Mouse (Mus musculus) brain, embryonic 14.5 days (tissue): Measurements from ENCODE around the gene 5830473C10Rik.

Source experiments
- CTCF ChIP-seq: fragments of 200-500 bp; IDR thresholded peaks from 2 replicates; pipeline ENCODE4 v1.5.1; 2012; ENCODE audit warnings: inconsistent platforms, mild to moderate bottlenecking, moderate library complexity, borderline replicate concordance; ENCODE audit not compliant: insufficient read depth, insufficient read length; ENCODE audit errors: extremely low read depth
- POLR2A ChIP-seq: fragments of 200-500 bp; IDR thresholded peaks from 2 replicates; pipeline ENCODE4 v1.6.1; 2012; ENCODE audit warnings: mild to moderate bottlenecking, inconsistent platforms, borderline replicate concordance; ENCODE audit not compliant: poor library complexity, insufficient read depth, insufficient read length, severe bottlenecking; ENCODE audit errors: extremely low read depth

DNA sequence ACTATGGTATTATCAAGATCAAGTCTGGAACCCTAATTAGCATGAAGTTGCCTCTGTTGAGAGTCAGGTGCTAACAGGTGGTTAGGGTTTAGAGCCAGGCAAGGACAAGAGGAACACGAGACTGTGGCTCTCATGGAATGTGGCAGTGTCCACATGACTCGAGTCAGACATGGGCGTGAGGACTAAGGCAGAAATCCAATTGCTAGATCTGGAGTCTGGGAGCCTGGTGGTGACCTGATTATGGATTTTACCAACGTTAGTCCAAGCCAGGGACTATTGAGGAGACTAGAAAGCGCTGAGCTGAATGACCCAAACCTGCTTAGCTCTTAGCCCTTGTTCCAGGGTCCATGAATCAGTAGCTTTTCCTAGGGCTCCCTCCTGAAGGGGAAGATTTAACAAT, 6.9 kb downstream of the 5830473C10Rik start:
- TF ChIP-seq CTCF (no peak), POLR2A (no peak)
